Mouse (Mus musculus) bone marrow macrophage, adult 2 months (primary cell): ENCODE results near the gene Lrrc8d.

Experiments
- CTCF ChIP-seq: IDR thresholded peaks from 2 replicates; pipeline ENCODE4 v1.5.1; 2012; ENCODE audit warnings: low read depth, mild to moderate bottlenecking, low read length, moderate library complexity
- POLR2A ChIP-seq: IDR thresholded peaks from 2 replicates; pipeline ENCODE4 v1.6.1; 2012; ENCODE audit warnings: mild to moderate bottlenecking, low read depth, low read length, borderline replicate concordance

- TF ChIP-seq CTCF (no peak), POLR2A (no peak)
These were observed 13.3 kb upstream of the Lrrc8d start for GRCm38 (mm10) chr5:105686331-105686995.
